Mouse (Mus musculus) midbrain, embryonic 11.5 days (tissue): Measurements from ENCODE around the gene Mff. TPM values are rescaled to one million over a fixed set of nuclear protein-coding genes. Genes with fewer than 3 reads are reported as not detected.

ENCODE experiments used
- ATAC-seq: fragments of 200-750 bp; cut with Nextera tagmentation; 2 replicates; pipeline ENCODE4 v1.8.0; 2017; ENCODE audit warnings: moderate TSS enrichment, moderate library complexity; ENCODE audit not compliant: low FRiP score
- DNase-seq: peaks from one replicate; pipeline ENCODE4 v3.0.0; 2015; ENCODE audit warnings: low spot score; ENCODE audit errors: missing footprints
- H3K27ac ChIP-seq: fragments of 300-500 bp; sonication (generic); 2 replicates; pipeline ENCODE4 v1.5.1; 2014; ENCODE audit warnings: low read depth, low read length
- H3K27me3 ChIP-seq: fragments of 300-500 bp; sonication (generic); 2 replicates; pipeline ENCODE4 v1.6.1; 2014; ENCODE audit warnings: mild to moderate bottlenecking, low read length, moderate library complexity, mixed read lengths; ENCODE audit not compliant: control insufficient read depth, insufficient read depth
- H3K36me3 ChIP-seq: fragments of 300-500 bp; sonication (generic); 2 replicates; pipeline ENCODE4 v1.6.1; 2014; ENCODE audit warnings: mild to moderate bottlenecking, low read length, moderate library complexity, mixed read lengths; ENCODE audit not compliant: control insufficient read depth, insufficient read depth
- H3K4me1 ChIP-seq: fragments of 300-500 bp; sonication (generic); 2 replicates; pipeline ENCODE4 v1.6.1; 2014; ENCODE audit warnings: low read length; ENCODE audit not compliant: control insufficient read depth, insufficient read depth
- H3K4me2 ChIP-seq: fragments of 300-500 bp; sonication (generic); 2 replicates; pipeline ENCODE4 v1.6.1; 2014; ENCODE audit warnings: mild to moderate bottlenecking, moderate library complexity
- H3K4me3 ChIP-seq: fragments of 300-500 bp; sonication (generic); 2 replicates; pipeline ENCODE4 v1.5.1; 2014; ENCODE audit warnings: low read depth, low read length
- H3K9ac ChIP-seq: fragments of 300-500 bp; sonication (generic); 2 replicates; pipeline ENCODE4 v1.6.1; 2014; ENCODE audit warnings: low read length
- H3K9me3 ChIP-seq: fragments of 300-500 bp; sonication (generic); 2 replicates; pipeline ENCODE4 v1.6.1; 2016; ENCODE audit warnings: low read length; ENCODE audit not compliant: control insufficient read depth
- WGBS: fragments of 180-500 bp; shearing (Covaris S2); extraction: QIAGEN DNeasy Blood & Tissue Kit; methylation state at CpG from one replicate; pipeline ENCODE4 v1.1.7; 2014; 5-methylcytosine and 5-hydroxymethylcytosine counted together
- polyA plus RNA-seq: library from polyadenylated mRNA; unstranded; fragments of >200 nt; fragmentation: Nextera tagmentation; extraction: Ambion mirVana; gene quantifications from 2 replicates; pipeline ENCODE4 v1.2.1, GENCODE M21; 2014

Mff gene
- 288 and 298 TPM in 2 replicates for polyA plus RNA-seq

DNA sequence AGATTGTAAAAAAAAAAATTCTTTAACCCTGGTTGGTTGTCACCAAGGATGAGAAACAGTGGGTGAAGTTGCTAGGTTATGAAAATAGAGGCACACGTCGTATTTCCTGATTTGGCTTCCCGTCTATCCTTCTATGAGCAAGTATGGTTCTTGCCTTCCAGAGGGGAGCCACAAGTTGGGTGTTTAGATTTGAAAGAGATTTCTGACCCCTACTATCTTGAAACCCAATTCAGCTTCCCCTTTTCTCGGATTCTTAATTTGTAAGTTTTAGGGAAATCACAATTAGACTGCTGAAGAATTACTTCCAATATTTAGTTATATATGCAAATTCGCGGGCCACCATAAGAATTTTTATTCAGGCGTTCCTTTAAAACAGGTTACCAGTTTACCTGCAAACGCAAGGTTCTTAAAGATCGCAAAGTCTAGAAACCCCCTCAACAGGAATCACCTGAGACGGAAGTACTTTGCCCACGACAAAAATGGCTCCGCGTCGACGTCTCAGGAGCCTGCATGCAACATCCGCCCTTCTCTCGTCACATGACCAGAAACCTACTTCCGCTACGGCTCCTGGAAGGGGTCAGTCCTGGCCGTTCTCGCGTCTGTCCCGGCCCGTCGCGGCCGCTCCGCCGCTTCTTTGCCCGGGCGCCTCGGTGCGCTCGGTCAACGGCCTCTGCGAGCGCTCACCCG lies at the start of gene Mff:
Mff (plus strand) TSS at position 552 of the 687 bp plus-strand sequence.
- peak within 1 kb of the TSS; percentile 65 for H3K4me2 ChIP-seq
- peak within 1 kb of the TSS; percentile 89 for H3K9ac ChIP-seq
- peak within 1 kb of the TSS; percentile 40; the same call in 1 of the 2 replicates for H3K27ac ChIP-seq
- no peaks in the 10 kb centered on the region; the same call in 1 of the 2 replicates for H3K27me3 ChIP-seq
- no peaks in the 10 kb centered on the region for H3K9me3 ChIP-seq
- WGBS: 10% methylated on average over 38 of the region's 38 CpGs
- ATAC-seq (peak; percentile 99), DNase-seq (peak; percentile 97)
- H3K36me3 ChIP-seq: no peaks in the 10 kb centered on the region; the same call in none of the 2 replicates
- H3K4me3 ChIP-seq: peak within 1 kb of the TSS; percentile 80
- peaks cover 8% of the 10 kb centered on the region for H3K4me1 ChIP-seq

DNA sequence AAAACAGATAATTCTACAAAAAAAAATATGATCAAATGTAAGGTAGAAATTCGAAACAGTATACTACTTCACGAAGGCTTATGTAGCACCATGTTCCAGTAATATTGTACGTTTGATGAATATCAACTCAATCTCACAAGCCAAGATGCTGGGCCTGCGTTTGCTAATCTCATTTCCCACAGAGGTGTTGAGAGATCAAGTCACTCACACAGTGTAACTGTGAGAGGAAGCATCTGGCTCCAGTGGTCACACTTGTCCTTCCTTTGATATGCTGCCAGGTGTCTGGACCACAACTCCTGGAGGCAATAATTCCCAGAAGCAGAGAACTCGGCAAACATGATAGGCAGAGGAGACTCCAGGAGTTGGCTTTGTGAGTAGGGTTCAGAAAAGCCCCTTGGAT lies 38.4 kb upstream of the Mff start:
- Histone ChIP-seq H3K27ac (no peak overlapping the region), H3K4me1 (no peaks in the 10 kb centered on the region), H3K27me3 (no peaks in the 10 kb centered on the region), H3K4me3 (no peak overlapping the region), H3K36me3 (no peaks in the 10 kb centered on the region), H3K9me3 (no peaks in the 10 kb centered on the region), H3K9ac (no peak overlapping the region), H3K4me2 (no peak overlapping the region)
- DNase-seq (no peak), ATAC-seq (no peak)
- 84% methylated on average over 5 of the region's 5 CpGs for WGBS

DNA sequence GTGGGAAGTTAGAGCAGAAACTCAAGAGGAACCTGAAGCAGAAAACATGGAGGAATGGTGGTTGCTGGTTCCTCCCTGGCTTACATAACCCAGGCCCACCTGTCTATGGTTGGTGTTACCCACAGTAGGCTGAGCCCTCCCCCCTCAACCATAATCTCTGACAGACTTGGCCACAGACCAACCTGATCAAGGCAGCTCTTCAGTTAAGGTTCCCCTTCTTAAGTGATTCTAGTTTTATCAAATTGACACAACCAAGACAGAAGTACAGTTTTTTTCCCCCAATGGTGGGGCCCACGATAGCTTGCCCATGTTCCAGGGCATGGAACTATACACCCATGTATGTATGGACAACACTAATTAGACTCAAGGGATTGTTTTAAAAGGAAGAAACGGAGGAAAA lies 37.8 kb upstream of the Mff start:
- WGBS: 85% methylated on average over 2 of the region's 2 CpGs
- Histone ChIP-seq H3K4me2 (no peak overlapping the region), H3K4me3 (no peak overlapping the region), H3K9me3 (no peaks in the 10 kb centered on the region), H3K27me3 (no peaks in the 10 kb centered on the region), H3K4me1 (no peaks in the 10 kb centered on the region), H3K36me3 (no peaks in the 10 kb centered on the region), H3K27ac (no peak overlapping the region), H3K9ac (no peak overlapping the region)
- ATAC-seq (no peak), DNase-seq (no peak)

DNA sequence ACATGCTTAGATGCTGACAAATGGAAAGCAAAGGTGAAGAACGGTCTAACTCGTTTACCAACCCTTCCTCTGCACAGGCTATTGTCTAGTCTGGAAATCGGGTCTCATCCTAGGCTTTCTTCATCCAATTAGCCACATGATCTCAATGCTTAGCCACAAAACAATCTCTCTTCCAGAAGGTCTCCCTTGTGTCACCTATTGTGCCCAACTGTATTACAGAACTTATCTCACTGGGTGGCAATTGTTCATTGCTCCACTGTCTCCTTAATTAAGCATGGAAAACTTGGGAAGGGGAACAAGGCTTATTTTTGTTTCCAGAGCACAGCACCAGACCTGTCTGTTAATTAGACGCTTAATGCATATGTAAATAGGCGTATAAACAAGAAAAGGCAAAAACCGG lies 36.8 kb upstream of the Mff start:
- Histone ChIP-seq H3K4me1 (no peaks in the 10 kb centered on the region; the same call in 1 of the 2 replicates), H3K27ac (no peak overlapping the region), H3K27me3 (no peaks in the 10 kb centered on the region), H3K4me3 (no peak overlapping the region), H3K36me3 (no peaks in the 10 kb centered on the region), H3K9me3 (no peaks in the 10 kb centered on the region), H3K4me2 (no peak overlapping the region), H3K9ac (no peak overlapping the region)
- ATAC-seq (no peak), DNase-seq (no peak)
- 78% methylated on average over 6 of the region's 6 CpGs for WGBS

DNA sequence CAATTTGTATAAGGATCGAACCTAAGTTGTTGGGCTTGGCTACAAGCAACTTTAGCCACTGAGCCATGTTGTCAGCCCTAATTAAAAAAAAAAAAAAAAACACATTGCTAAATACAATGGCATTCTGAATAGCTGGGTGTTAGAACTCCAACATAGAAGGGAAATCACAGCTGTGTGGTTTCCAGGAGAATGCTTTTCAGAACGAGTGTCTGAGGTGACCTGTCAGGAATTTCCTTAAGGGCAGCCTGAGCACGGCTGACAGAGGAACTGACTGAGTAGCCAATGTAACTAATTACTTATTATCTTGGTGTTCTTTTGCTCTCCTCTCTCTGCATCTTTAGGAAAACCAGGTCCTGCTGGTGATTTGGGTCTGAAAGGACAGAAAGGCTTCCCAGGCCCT lies 28.8 kb upstream of the Mff start:
- WGBS: 65% methylated on average over 3 of the region's 3 CpGs
- Histone ChIP-seq H3K4me2 (no peak overlapping the region), H3K27ac (no peak overlapping the region), H3K4me3 (no peak overlapping the region), H3K36me3 (no peaks in the 10 kb centered on the region), H3K27me3 (no peaks in the 10 kb centered on the region), H3K9ac (no peak overlapping the region), H3K4me1 (no peaks in the 10 kb centered on the region; the same call in 1 of the 2 replicates), H3K9me3 (no peaks in the 10 kb centered on the region)
- no peak for DNase-seq
- ATAC-seq: no peak

DNA sequence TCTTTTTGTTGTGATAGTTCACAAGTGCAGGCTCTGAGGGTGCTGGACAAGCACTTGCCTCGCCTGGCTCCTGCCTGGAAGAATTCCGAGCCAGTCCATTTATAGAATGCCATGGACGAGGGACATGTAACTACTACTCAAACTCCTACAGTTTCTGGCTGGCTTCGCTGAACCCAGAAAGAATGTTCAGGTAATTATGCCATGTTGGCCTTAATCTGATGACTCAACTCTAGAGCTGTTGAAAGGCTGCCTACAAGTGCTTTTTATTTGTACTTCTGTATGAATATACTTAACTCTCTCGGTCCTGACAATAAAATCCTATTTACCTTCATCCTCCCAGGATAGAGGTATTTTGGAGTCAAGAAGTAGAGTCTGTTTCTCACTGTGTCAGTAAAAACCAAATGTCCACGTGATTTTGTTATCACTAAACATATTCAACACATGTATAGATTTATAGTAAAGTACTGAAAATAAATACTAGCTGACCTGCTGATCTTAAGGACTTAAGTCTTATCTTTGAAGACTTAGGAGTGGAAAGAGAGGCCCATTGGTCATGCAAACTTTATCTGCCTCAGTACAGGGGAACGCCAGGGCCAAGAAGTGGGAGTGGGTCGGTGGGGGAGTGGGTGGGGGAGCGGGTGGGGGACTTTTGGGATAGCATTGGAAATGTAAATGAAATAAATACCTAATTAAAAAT lies 6.7 kb upstream of the Mff start:
- H3K27me3 ChIP-seq: no peaks in the 10 kb centered on the region; the same call in 1 of the 2 replicates
- ATAC-seq: no peak
- H3K4me3 ChIP-seq: no peak overlapping the region
- H3K4me1 ChIP-seq: no peaks in the 10 kb centered on the region
- no peaks in the 10 kb centered on the region for H3K36me3 ChIP-seq
- 82% methylated on average over 9 of the region's 9 CpGs for WGBS
- no peak overlapping the region for H3K27ac ChIP-seq
- H3K9ac ChIP-seq: no peak overlapping the region
- H3K9me3 ChIP-seq: no peaks in the 10 kb centered on the region
- no peak overlapping the region for H3K4me2 ChIP-seq
- no peak for DNase-seq

DNA sequence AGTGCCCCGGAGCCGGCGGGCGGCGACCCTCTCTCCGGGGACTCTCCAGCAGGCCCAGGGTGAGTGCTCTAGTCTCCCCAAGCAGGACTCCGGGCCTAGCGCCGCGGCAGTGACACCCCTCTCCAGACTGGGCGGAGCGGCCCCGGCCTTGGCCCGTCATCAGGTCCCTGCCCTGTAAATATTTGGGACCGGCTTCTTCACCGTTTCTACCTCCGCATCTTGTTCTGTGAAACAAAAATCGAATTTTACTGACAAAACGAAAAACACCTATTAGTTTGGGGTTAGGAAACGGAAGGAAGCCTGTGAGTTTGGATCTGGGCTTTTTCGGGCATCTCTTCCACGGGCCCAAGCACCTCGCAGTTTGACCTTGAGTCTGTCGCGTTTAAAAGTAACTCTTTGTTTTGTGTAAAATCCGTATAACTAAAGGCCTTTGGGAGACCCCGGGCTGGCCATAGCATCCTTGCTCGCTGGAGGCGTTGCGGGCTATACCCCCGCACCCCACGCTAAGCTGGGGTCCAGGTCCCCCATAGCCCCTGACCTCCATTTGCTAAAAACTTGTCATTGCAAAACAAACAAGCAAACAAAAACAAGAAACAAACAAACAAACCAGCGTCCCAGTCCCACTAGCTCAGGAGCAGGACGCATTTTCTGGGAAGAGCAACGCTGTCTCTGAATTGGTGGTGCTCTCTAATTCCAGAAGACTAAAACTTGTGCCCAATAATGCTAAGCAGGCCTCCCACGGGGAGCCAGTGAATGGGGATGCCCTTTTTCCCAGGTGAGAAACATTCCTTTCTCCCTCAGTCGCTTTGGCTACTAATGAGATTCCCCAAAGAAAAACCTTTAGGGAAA lies 560 bp downstream of the Mff start:
- H3K4me1 ChIP-seq: peaks cover 8% of the 10 kb centered on the region
- ATAC-seq (peak; percentile 97), DNase-seq (peak; percentile 95)
- peak overlapping the region; percentile 40; the same call in 1 of the 2 replicates for H3K27ac ChIP-seq
- no peaks in the 10 kb centered on the region for H3K9me3 ChIP-seq
- H3K27me3 ChIP-seq: no peaks in the 10 kb centered on the region; the same call in 1 of the 2 replicates
- peak overlapping the region; percentile 65 for H3K4me2 ChIP-seq
- peaks cover 4% of the 10 kb centered on the region for H3K36me3 ChIP-seq
- peak overlapping the region; percentile 89 for H3K9ac ChIP-seq
- peak overlapping the region; percentile 80 for H3K4me3 ChIP-seq
- WGBS: under 1% methylated on average over 37 of the region's 37 CpGs

DNA sequence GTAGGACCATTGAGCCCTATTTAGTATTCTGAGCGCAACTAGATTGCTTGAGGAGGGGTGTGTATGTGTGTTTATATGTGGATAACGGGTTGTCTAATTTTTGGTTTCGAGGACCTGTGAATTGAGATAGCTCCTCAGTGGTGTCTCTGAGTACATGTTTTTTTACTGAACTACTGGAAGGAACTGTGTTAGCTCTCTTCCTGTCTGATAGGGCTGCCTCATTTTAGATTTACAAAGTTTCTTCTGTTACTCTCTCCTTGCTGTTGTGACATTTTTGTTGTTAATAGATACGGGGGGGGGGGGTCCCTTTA lies 1.1 kb downstream of the Mff start:
- peak overlapping the region; percentile 89 for H3K9ac ChIP-seq
- WGBS: 57% methylated on average over 4 of the region's 4 CpGs
- no peaks in the 10 kb centered on the region; the same call in 1 of the 2 replicates for H3K27me3 ChIP-seq
- no peak for DNase-seq
- peak overlapping the region; percentile 80 for H3K4me3 ChIP-seq
- ATAC-seq: no peak
- H3K9me3 ChIP-seq: no peaks in the 10 kb centered on the region
- H3K4me2 ChIP-seq: peak overlapping the region; percentile 65
- H3K27ac ChIP-seq: no peak overlapping the region
- H3K36me3 ChIP-seq: peaks cover 4% of the 10 kb centered on the region
- peaks cover 8% of the 10 kb centered on the region for H3K4me1 ChIP-seq
